Mouse (Mus musculus): ENCODE data around the gene Lrfn2. TPM values are rescaled to one million over a fixed set of nuclear protein-coding genes. Genes with fewer than 3 reads are reported as not detected.

The Lrfn2 gene
- total and polyA plus RNA-seq, 3 experiments, result not detected

- no peak overlapping the region for H3K4me3 ChIP-seq (replicated peaks in 1 of 3; ENCODE audit: low read depth in 2 of 3, low read length in 2 of 3, poor library complexity in 1 of 3)
- H3K9me3 ChIP-seq (replicated peaks; ENCODE audit: low read length), result peaks cover 96% of the 10 kb centered on the region
- no peak overlapping the region for H3K27ac ChIP-seq (ENCODE audit: insufficient read depth, low read depth)
- no peak overlapping the region for H3K4me2 ChIP-seq (ENCODE audit: insufficient read depth, low read depth, poor library complexity, severe bottlenecking)
- no peak for DNase-seq (ENCODE audit: extremely low read depth)
- TF ChIP-seq SIN3A (IDR thresholded peaks at IDR 0.05; ENCODE audit: low read length) (no peak), ZC3H11A (IDR thresholded peaks at IDR 0.05; ENCODE audit: low read depth, low read length) (no peak), POLR2AphosphoS2 (IDR thresholded peaks at IDR 0.05; ENCODE audit: low read depth, low read length) (no peak), TBP (conservative IDR thresholded peaks at IDR 0.05; ENCODE audit: low read depth, low read length) (no peak), NELFE (IDR thresholded peaks at IDR 0.05; ENCODE audit: low read depth, low read length) (no peak), ETS1 (conservative IDR thresholded peaks at IDR 0.05; ENCODE audit: low read depth, low read length) (no peak), HCFC1 (IDR thresholded peaks at IDR 0.05; ENCODE audit: low read depth, low read length) (no peak), ELF1 (IDR thresholded peaks at IDR 0.05; ENCODE audit: low read depth, low read length) (no peak), TCF12 (IDR thresholded peaks at IDR 0.05; ENCODE audit: low read depth, low read length) (no peak), MAX (IDR thresholded peaks at IDR 0.05; ENCODE audit: low read length) (no peak), KAT2A (IDR thresholded peaks at IDR 0.05; ENCODE audit: insufficient replicate concordance, low read length) (no peak), USF1 (IDR thresholded peaks at IDR 0.05; ENCODE audit: low read depth, low read length) (no peak), MYC (IDR thresholded peaks at IDR 0.05; ENCODE audit: low read depth, low read length) (no peak), MEF2A (IDR thresholded peaks at IDR 0.05; ENCODE audit: borderline replicate concordance, low read depth, low read length) (no peak), E2F4 (IDR thresholded peaks at IDR 0.05; ENCODE audit: insufficient replicate concordance, low read depth, low read length) (no peak), MAZ (IDR thresholded peaks at IDR 0.05; ENCODE audit: low read depth, low read length) (no peak), JUN (IDR thresholded peaks at IDR 0.05; ENCODE audit: insufficient read depth, low read depth, low read length) (no peak), ZKSCAN1 (IDR thresholded peaks at IDR 0.05; ENCODE audit: borderline replicate concordance, low read depth, low read length) (no peak), ZNF384 (IDR thresholded peaks at IDR 0.05; ENCODE audit: low read depth, low read length) (no peak), SMC3 (IDR thresholded peaks at IDR 0.05; ENCODE audit: low read depth, low read length) (no peak)
- H3K27me3 ChIP-seq (replicated peaks), result no peaks in the 10 kb centered on the region
- H3K4me1 ChIP-seq (ENCODE audit: control insufficient read depth in 1 of 2, insufficient read depth in 2 of 2), result no peaks in the 10 kb centered on the region
- dilution Hi-C loops (cut with MboI; ENCODE audit: extremely low pct_ligation_motif_present, extremely low pct_unique_long_range_greater_than_20kb, low sequenced_read_pairs) (no loop called here), in situ Hi-C loops (cut with MboI; ENCODE audit: low pct_ligation_motif_present, low pct_unique_long_range_greater_than_20kb, low sequenced_read_pairs) (no loop called here)
- no peaks in the 10 kb centered on the region for H3K36me3 ChIP-seq (replicated peaks in 1 of 2; ENCODE audit: control insufficient read depth in 1 of 2, insufficient read depth in 1 of 2, low read length in 1 of 2)
- no peak overlapping the region for H3K9ac ChIP-seq (ENCODE audit: insufficient read depth, low read depth)
- no peaks in the 10 kb centered on the region for H3K79me2 ChIP-seq (replicated peaks; ENCODE audit: control insufficient read depth, extremely low read depth, insufficient read depth, poor library complexity, severe bottlenecking)
These were observed 3.0 kb downstream of the Lrfn2 start for GRCm38 (mm10) chr17:48935201-48935600.

DNA sequence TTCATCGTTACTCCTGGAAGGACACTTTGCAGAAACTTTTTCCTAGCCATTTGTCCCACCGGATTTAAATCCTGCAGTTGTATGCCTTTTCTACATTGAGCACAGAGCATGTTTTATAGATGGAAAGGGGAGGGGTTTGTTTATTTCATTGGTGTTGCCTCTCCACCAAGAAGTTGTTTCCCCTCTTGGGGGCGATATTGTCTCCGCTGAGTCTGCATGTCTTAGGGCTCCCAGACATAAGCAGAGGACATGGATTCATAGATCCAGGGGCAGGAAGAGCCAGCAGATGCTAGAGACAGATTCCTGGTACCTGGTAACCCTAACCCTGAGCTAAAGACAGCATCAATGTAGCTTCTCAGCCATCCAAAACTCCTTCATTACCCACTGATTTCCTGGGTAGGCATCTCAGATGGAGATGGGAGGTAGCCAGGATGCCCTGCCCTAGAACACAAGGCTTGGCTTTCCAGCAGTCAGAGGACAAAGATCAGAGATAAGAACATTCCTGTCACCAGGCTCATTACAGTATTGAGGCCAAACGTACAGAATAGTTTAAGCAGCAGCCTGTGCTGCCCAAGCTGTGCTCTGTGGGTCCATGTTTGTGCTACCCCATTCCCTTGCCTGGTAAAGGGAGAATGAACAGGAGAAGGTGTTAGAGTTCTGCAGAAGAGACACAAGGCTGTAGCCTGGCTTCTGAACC is 4.4 kb downstream of the Lrfn2 start:
- Histone ChIP-seq H3K27me3 (replicated peaks) (no peaks in the 10 kb centered on the region), H3K36me3 (replicated peaks in 1 of 2; ENCODE audit: control insufficient read depth in 1 of 2, insufficient read depth in 1 of 2, low read length in 1 of 2) (no peaks in the 10 kb centered on the region), H3K79me2 (replicated peaks; ENCODE audit: control insufficient read depth, extremely low read depth, insufficient read depth, poor library complexity, severe bottlenecking) (no peaks in the 10 kb centered on the region), H3K4me3 (replicated peaks in 1 of 3; ENCODE audit: low read depth in 2 of 3, low read length in 2 of 3, poor library complexity in 1 of 3) (no peak overlapping the region), H3K9ac (ENCODE audit: insufficient read depth, low read depth) (no peak overlapping the region), H3K27ac (ENCODE audit: insufficient read depth, low read depth) (no peak overlapping the region), H3K4me1 (ENCODE audit: control insufficient read depth in 1 of 2, insufficient read depth in 2 of 2) (no peaks in the 10 kb centered on the region), H3K9me3 (replicated peaks; ENCODE audit: low read length) (peaks cover 97% of the 10 kb centered on the region), H3K4me2 (ENCODE audit: insufficient read depth, low read depth, poor library complexity, severe bottlenecking) (no peak overlapping the region)
- dilution Hi-C loops (cut with MboI; ENCODE audit: extremely low pct_ligation_motif_present, extremely low pct_unique_long_range_greater_than_20kb, low sequenced_read_pairs), result no loop called here
- no peak for DNase-seq (ENCODE audit: extremely low read depth)
- in situ Hi-C loops (cut with MboI; ENCODE audit: low pct_ligation_motif_present, low pct_unique_long_range_greater_than_20kb, low sequenced_read_pairs), result no loop called here
- TF ChIP-seq BHLHE40 (IDR thresholded peaks at IDR 0.05; ENCODE audit: low read depth, low read length), result no peak
- TF ChIP-seq ZC3H11A (IDR thresholded peaks at IDR 0.05; ENCODE audit: low read depth, low read length), result no peak
